Mouse (Mus musculus) lung, adult 2 months (tissue): ENCODE results near the gene Hcls1. TPM values are rescaled to one million over a fixed set of nuclear protein-coding genes. Genes with fewer than 3 reads are reported as not detected.

Experiments
- DNase-seq: peaks from one replicate; pipeline ENCODE4 v3.0.0; 2022
- H3K4me1 ChIP-seq: fragments of 200-500 bp; 2 replicates; pipeline ENCODE4 v1.6.1; 2011; ENCODE audit warnings: low read length; ENCODE audit not compliant: control insufficient read depth, insufficient read depth
- H3K4me3 ChIP-seq: fragments of 200-500 bp; replicated peaks from 2 replicates; pipeline ENCODE3; 2011; ENCODE audit warnings: low read depth, mild to moderate bottlenecking, control low read depth, low read length; ENCODE audit errors: extremely low read depth
- CTCF ChIP-seq: fragments of 200-500 bp; IDR thresholded peaks from 2 replicates; pipeline ENCODE4 v1.5.1; 2011; ENCODE audit warnings: mild to moderate bottlenecking, low read length, control low read depth; ENCODE audit not compliant: insufficient read depth
- POLR2A ChIP-seq: fragments of 200-500 bp; IDR thresholded peaks from 2 replicates; pipeline ENCODE4 v1.6.1; 2011; ENCODE audit warnings: low read depth, mild to moderate bottlenecking, control low read depth, low read length, borderline replicate concordance; ENCODE audit errors: extremely low read depth
- WGBS: fragments of 180-500 bp; shearing (Covaris S2); methylation state at CpG from one replicate; pipeline ENCODE4 v1.1.7; 2018; 5-methylcytosine and 5-hydroxymethylcytosine counted together
- polyA plus RNA-seq: library from polyadenylated mRNA; depleted of rRNA; stranded (reverse); fragments of >200 nt; gene quantifications from 2 replicates; pipeline ENCODE4 v1.2.3, GENCODE M21; 2012

Gene Hcls1
- polyA plus RNA-seq, 1 experiment: 26.2 TPM

GRCm38 (mm10) chr16:36914195-36914594 lies 20.6 kb upstream of the Hcls1 start:
- 85% methylated on average over 5 of the region's 5 CpGs for WGBS
- no peak for DNase-seq
- no peak overlapping the region for H3K4me3 ChIP-seq
- H3K4me1 ChIP-seq: no peaks in the 10 kb centered on the region
- TF ChIP-seq CTCF: no peak
- no peak for TF ChIP-seq POLR2A

- Histone ChIP-seq H3K4me1 (no peaks in the 10 kb centered on the region), H3K4me3 (no peak overlapping the region)
- TF ChIP-seq CTCF (no peak), POLR2A (no peak)
- WGBS: 94% methylated on average over 10 of the region's 10 CpGs
- no peak for DNase-seq
Observed at GRCm38 (mm10) chr16:36918505-36918904, 16.3 kb upstream of the Hcls1 start.

DNA sequence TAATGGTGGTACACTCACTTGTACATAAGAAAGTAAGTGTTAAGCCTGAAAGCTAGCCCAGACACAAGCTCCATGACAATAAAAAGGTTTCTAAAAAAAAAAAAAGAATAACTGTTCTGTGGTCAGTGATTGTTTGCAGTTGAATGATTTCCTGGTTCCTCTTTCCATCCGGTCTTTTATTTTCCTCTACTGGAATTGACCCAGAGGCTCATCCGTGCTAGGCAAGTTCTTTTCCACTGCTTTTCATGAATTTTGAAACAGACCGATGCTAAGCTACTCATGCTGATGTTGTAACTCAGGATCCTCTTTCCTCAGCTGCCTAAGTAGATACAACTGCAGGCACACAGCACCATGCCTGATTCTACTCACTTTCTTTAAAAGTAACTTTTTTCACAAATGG lies 14.4 kb upstream of the Hcls1 start:
- H3K4me3 ChIP-seq: no peak overlapping the region
- no peak for DNase-seq
- WGBS: 44% methylated on average over 3 of the region's 3 CpGs
- H3K4me1 ChIP-seq: no peaks in the 10 kb centered on the region
- TF ChIP-seq CTCF (no peak), POLR2A (no peak)

DNA sequence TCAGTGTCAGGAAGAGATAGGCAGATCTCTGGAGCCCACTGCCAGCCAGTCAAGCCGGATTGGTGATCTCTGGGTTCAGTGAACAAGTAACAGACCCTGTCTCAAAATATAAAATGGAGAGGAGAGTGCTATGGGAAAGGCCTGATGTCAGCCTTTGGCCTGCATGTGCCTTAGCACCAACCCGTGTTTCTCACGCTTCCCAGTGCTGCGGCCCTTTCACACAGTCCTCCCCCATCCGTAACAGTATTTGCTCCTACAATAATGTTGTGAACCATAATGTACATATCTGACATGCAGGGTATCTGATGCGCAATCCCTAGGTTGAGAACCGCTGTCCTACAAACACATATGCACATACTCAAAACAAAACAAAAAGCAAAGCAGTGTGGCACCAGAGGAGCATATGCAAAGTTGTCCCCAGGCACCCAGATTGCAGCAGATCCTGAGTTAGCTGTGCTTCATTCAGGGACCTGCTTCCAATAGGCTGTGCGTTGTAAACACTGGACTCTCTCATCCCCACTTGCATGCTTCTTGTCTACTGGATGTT lies 13.6 kb upstream of the Hcls1 start:
- Histone ChIP-seq H3K4me3 (no peak overlapping the region), H3K4me1 (no peaks in the 10 kb centered on the region)
- DNase-seq: no peak
- TF ChIP-seq POLR2A: no peak
- TF ChIP-seq CTCF: no peak
- WGBS: 91% methylated on average over 8 of the region's 8 CpGs

DNA sequence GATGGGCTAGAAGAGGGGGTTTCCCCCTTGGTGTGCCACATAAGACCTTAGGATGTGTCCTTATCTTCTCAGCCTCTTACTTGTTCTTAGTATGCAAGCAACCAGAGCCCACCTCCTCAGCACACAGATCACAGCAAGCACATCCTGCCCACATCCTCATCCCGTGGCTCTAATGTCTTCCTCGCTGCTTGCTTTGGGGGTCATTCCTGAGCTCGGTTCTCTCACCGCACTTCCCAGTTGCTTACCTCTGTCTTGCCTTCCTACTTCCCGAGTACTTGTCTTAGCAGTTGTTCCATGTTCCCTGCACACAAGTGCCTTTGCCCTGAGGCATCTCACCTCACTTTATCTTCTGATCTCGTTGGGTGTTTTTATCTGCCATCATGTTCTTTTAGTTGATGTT lies 12.8 kb upstream of the Hcls1 start:
- 84% methylated on average over 6 of the region's 6 CpGs for WGBS
- no peaks in the 10 kb centered on the region for H3K4me1 ChIP-seq
- no peak overlapping the region for H3K4me3 ChIP-seq
- no peak for DNase-seq
- no peak for TF ChIP-seq POLR2A
- no peak for TF ChIP-seq CTCF

DNA sequence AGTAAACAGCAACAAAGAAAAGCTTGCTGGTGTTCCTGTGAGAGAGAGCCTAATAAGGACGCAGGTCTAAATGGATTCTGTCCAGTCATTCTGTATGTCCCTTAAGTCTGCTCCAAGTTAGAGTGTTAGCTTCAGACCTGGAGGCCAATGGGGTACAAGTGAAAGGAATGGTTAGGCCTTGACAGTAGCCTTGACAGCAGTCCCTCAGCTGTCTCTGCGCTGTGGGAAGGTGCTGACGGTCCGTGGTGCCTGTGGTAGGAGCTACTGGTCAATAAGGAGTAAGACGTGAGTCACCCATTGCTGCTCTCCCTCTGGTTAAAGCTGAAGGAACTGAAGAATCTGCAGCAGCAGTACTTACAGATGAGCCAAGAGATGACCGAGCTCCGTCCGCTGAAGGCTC lies 10.5 kb upstream of the Hcls1 start:
- no peaks in the 10 kb centered on the region for H3K4me1 ChIP-seq

DNA sequence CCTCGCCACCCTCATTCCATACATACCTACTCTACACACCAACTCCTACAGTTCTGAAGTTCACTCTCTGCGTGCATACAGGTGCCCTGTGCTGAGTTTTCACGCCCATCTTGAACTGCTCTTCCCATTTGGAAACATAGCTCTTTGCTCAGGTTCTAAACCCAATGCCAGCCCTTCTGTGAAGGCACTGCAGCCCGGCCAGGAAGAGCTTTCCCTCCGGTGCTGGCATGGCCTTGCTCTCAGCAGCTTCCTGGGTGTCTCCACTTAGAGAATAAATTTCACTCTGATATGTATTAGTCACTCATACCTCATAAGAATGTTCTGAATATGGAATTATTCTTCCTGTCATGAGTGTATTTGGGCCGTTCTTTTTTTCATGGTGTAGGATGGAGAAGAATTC lies 9.4 kb upstream of the Hcls1 start:
- Histone ChIP-seq H3K4me3 (no peak overlapping the region), H3K4me1 (no peaks in the 10 kb centered on the region)
- TF ChIP-seq CTCF: no peak
- no peak for TF ChIP-seq POLR2A
- 74% methylated on average over 6 of the region's 6 CpGs for WGBS
- DNase-seq: no peak

More for the DNA sequence above, 10.5 kb upstream of the Hcls1 start:
- no peak for DNase-seq
- TF ChIP-seq CTCF: no peak
- no peak for TF ChIP-seq POLR2A
- WGBS: 88% methylated on average over 8 of the region's 8 CpGs
- H3K4me3 ChIP-seq: no peak overlapping the region

- H3K4me1 ChIP-seq: no peaks in the 10 kb centered on the region
- no peak for DNase-seq
- whole genome bisulfite sequencing: 57% methylated on average over 6 of the region's 6 CpGs
- no peak for TF ChIP-seq POLR2A
- no peak for TF ChIP-seq CTCF
- H3K4me3 ChIP-seq: no peak overlapping the region
Observed at GRCm38 (mm10) chr16:36925797-36926196, 9.0 kb upstream of the Hcls1 start.

DNA sequence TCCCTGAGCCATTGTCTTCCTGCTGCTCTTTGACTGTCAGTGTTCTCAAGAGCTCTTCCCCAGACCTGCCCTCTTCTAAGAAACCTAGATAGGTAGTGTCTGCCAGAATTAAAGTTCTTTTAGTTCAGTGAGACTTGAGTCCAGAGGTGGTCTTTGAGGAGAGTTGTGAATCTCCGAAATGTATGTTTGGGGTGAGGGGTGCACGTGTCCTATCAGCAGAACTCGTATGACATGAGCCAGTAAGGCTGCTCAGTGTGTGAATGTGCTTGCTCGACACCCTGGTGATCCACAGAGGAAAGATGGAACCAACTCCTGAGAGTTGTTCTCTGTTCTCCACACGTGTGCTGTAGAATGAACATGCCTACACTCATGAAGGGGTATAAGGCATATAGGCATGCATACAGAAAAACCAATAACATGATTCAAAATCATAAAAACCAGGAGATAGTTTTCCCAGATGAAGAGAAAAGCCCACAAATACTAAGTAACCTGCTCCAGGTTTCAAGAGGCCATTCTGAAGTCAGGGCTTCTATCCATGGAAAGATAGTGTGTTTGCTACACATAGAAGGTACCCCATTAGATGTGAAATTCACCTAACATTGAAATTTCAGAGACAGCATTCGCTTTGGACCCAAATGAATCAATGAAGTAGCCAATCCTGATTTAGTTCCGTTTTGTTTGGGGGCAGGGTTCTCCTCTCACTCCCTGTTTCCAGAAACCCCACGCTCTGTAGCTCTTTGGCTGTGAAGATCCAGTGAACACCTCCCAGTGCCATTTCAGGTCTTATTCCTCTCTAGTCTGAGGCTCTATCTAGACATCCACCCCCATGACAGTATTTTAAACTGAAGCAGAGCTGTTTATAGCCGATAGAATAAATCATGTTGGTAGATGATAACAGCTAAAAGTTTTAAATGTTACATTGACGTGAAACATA lies 8.0 kb upstream of the Hcls1 start:
- 93% methylated on average over 10 of the region's 10 CpGs for WGBS
- Histone ChIP-seq H3K4me3 (no peak overlapping the region), H3K4me1 (no peaks in the 10 kb centered on the region)
- TF ChIP-seq POLR2A (no peak), CTCF (no peak)
- DNase-seq: no peak
